Mouse (Mus musculus) bone marrow macrophage, adult 2 months (primary cell): Measurements from ENCODE around the gene Dip2c. TPM values are rescaled to one million over a fixed set of nuclear protein-coding genes. Genes with fewer than 3 reads are reported as not detected.

Experiments
- H3K27ac ChIP-seq: 2 replicates; pipeline ENCODE4 v1.5.1; 2012; ENCODE audit warnings: low read depth, low read length; ENCODE audit not compliant: insufficient read depth
- H3K4me1 ChIP-seq: 2 replicates; pipeline ENCODE4 v1.6.1; 2012; ENCODE audit warnings: low read length; ENCODE audit not compliant: control insufficient read depth, insufficient read depth
- H3K4me3 ChIP-seq: 2 replicates; pipeline ENCODE4 v1.5.1; 2012; ENCODE audit warnings: mild to moderate bottlenecking, low read length, moderate library complexity; ENCODE audit not compliant: insufficient read depth
- CTCF ChIP-seq: IDR thresholded peaks from 2 replicates; pipeline ENCODE4 v1.5.1; 2012; ENCODE audit warnings: low read depth, mild to moderate bottlenecking, low read length, moderate library complexity
- POLR2A ChIP-seq: IDR thresholded peaks from 2 replicates; pipeline ENCODE4 v1.6.1; 2012; ENCODE audit warnings: mild to moderate bottlenecking, low read depth, low read length, borderline replicate concordance
- polyA plus RNA-seq: library from polyadenylated mRNA; stranded (reverse); fragments of >200 nt; gene quantifications from 2 replicates; pipeline ENCODE4 v1.2.4, GENCODE M21; 2012; ENCODE audit not compliant: missing spikeins, insufficient read depth, insufficient read length

The Dip2c gene
- polyA plus RNA-seq, 1 experiment: 2.1 TPM

- Histone ChIP-seq H3K4me3 (no peak overlapping the region), H3K4me1 (peaks cover 31% of the 10 kb centered on the region), H3K27ac (no peak overlapping the region)
- TF ChIP-seq CTCF: no peak
- TF ChIP-seq POLR2A: no peak
Measured at GRCm38 (mm10) chr13:9418441-9418840, 142.1 kb downstream of the Dip2c start.

- Histone ChIP-seq H3K4me3 (no peak overlapping the region), H3K27ac (no peak overlapping the region), H3K4me1 (peaks cover 38% of the 10 kb centered on the region)
- TF ChIP-seq CTCF (no peak), POLR2A (no peak)
Measured at GRCm38 (mm10) chr13:9419213-9419612, 142.9 kb downstream of the Dip2c start.

DNA sequence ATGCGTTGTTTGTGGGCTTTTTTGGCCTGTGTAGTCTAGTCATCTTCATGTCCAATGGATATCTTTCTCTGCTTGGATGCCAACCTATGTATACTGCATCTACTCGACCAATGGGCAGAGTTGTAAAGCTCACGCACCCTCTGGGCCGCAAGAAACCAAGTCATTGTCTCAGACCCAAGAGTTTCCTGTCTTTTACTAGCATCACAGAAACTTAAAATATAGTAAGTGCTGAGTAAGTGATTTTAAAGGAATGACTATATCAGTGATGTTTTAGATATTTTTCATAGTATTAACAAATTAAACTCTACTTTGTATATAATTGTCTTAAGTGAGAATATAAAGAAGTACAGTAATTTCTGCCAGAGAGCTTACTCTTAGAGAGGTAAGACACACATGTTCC is 145.6 kb downstream of the Dip2c start:
- Histone ChIP-seq H3K4me3 (no peak overlapping the region), H3K4me1 (peaks cover 33% of the 10 kb centered on the region), H3K27ac (no peak overlapping the region)
- TF ChIP-seq POLR2A (no peak), CTCF (no peak)

GRCm38 (mm10) chr13:9422876-9423275 is 146.5 kb downstream of the Dip2c start:
- Histone ChIP-seq H3K27ac (no peak overlapping the region), H3K4me3 (no peak overlapping the region), H3K4me1 (peaks cover 33% of the 10 kb centered on the region)
- TF ChIP-seq CTCF: no peak
- TF ChIP-seq POLR2A: no peak

- no peak overlapping the region for H3K27ac ChIP-seq
Measured at GRCm38 (mm10) chr13:9424434-9424833, 148.1 kb downstream of the Dip2c start.

GRCm38 (mm10) chr13:9426267-9426666 is 149.9 kb downstream of the Dip2c start:
- no peak overlapping the region for H3K4me3 ChIP-seq
- H3K4me1 ChIP-seq: peaks cover 19% of the 10 kb centered on the region
- TF ChIP-seq CTCF: no peak
- no peak for TF ChIP-seq POLR2A
- no peak overlapping the region for H3K27ac ChIP-seq

More at GRCm38 (mm10) chr13:9424434-9424833, 148.1 kb downstream of the Dip2c start:
- no peak overlapping the region for H3K4me3 ChIP-seq
- peaks cover 28% of the 10 kb centered on the region for H3K4me1 ChIP-seq
- TF ChIP-seq CTCF (no peak), POLR2A (no peak)

GRCm38 (mm10) chr13:9426779-9427178 is 150.5 kb downstream of the Dip2c start:
- Histone ChIP-seq H3K4me1 (peaks cover 19% of the 10 kb centered on the region), H3K27ac (no peak overlapping the region), H3K4me3 (no peak overlapping the region)
- TF ChIP-seq CTCF: no peak
- TF ChIP-seq POLR2A: no peak

GRCm38 (mm10) chr13:9429884-9430283 is 153.6 kb downstream of the Dip2c start:
- Histone ChIP-seq H3K4me1 (no peaks in the 10 kb centered on the region), H3K4me3 (no peak overlapping the region), H3K27ac (no peak overlapping the region)
- TF ChIP-seq CTCF (no peak), POLR2A (no peak)

DNA sequence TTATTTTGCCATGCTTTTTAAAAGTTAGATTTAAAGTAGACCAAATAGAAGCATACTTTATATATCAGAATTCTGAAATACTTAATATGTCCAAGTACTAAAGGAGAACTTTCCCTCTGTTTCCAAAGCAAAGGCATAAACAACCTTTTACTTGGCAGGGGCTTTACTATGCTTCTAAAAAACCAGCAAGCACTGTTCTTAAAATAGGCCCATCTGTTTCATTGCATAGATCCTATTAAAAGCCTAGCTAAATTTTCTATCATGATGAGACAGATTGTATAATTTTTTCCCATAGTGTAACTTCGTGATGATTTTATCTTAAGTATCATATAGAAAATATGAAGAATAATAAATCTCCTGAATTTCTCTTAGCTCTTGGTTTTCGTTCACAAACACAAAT is 154.4 kb downstream of the Dip2c start:
- H3K4me3 ChIP-seq: no peak overlapping the region
- H3K27ac ChIP-seq: no peak overlapping the region
- no peaks in the 10 kb centered on the region for H3K4me1 ChIP-seq
- no peak for TF ChIP-seq POLR2A
- TF ChIP-seq CTCF: no peak

- Histone ChIP-seq H3K27ac (no peak overlapping the region), H3K4me1 (no peaks in the 10 kb centered on the region), H3K4me3 (no peak overlapping the region)
- TF ChIP-seq CTCF (no peak), POLR2A (no peak)
Measured at GRCm38 (mm10) chr13:9431441-9431840, 155.1 kb downstream of the Dip2c start.

DNA sequence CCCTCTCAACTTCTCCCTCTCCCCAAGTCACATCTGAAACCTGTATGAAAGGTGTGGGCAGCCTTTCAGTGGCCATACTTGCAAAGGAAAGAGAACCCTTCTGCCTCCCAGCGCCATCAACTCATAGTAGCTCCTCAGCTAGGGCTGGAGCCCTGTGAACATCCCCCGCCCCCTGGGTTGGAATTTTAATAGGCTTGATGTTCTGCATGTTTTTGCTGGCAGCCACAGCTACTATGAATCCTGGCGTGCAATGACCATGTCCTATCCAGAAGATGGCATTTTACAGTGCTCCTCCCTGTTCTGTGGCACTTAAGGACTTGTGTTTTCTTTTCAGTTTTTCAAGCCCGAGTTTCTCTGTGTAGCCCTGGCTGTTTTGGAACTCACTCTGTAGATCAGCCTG is 166.7 kb downstream of the Dip2c start:
- H3K4me1 ChIP-seq: no peaks in the 10 kb centered on the region
- TF ChIP-seq POLR2A: no peak
- no peak for TF ChIP-seq CTCF
- no peak overlapping the region for H3K27ac ChIP-seq
- no peak overlapping the region for H3K4me3 ChIP-seq
